Mouse (Mus musculus) regulatory T cell (primary cell): ENCODE results near the gene Acrbp.

ENCODE experiments used
- in situ Hi-C: fragments of 300-600 bp; cut with MboI, MseI; formaldehyde crosslinking; loops from one replicate; pipeline ENCODE4 v1.15.1; 2025; ENCODE audit warnings: high pct_unique_total_duplicates

Gene Acrbp

GRCm38 (mm10) chr6:125099421-125099971 is 50.0 kb downstream of the Acrbp start:
- in situ Hi-C loops: no loop called here

GRCm38 (mm10) chr6:125101444-125101843 is 52.0 kb downstream of the Acrbp start:
- in situ Hi-C loops: no loop called here

- in situ Hi-C loops: no loop called here
Observed at GRCm38 (mm10) chr6:125104223-125104622, 54.7 kb downstream of the Acrbp start.

DNA sequence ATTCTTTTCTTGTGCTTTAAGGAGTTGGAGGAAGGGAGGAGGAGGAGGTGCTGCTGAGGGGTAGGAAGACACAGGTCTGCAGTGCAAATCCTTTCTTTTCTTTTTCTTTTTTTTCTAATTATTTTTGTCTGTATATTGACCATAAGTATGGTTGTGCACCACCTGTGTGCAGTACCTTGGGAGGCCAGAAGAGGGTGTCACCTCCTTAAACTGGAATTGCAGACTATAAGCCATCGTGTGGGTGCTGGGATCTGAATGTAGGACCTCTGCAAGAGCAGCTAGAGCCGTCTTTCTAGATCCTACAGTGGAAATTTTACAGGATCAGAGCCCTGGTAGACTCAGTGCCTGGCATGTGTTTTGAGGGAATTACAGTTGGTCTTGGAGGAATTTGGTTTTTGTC is 58.2 kb downstream of the Acrbp start:
- in situ Hi-C loops: no loop called here

GRCm38 (mm10) chr6:125109371-125109770 is 59.9 kb downstream of the Acrbp start:
- in situ Hi-C loops: no loop called here

- in situ Hi-C loops: no loop called here
Observed at GRCm38 (mm10) chr6:125110927-125111326, 61.4 kb downstream of the Acrbp start.

DNA sequence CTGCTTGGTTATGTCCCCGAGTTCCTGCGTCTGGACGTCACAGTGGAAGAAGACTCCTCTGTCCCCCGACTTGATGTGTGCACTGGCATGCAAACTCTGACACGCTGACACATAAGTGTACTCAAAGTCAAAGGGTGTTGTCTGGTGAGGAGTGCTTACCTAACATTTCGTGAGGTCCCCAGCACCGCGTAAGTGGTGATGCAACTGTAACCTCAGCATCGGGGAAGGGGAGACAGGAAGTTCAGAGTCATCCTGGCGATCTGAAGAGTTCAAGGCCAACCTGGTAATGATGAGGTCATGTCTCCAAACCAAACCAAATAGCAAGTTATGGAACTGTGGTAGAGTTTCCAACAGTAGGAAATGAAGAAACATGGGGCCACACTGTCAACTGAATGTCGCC is 63.1 kb downstream of the Acrbp start:
- in situ Hi-C loops: no loop called here
